Mouse (Mus musculus): ENCODE measurements around the gene Tbccd1. TPM values are rescaled to one million over a fixed set of nuclear protein-coding genes. Genes with fewer than 3 reads are reported as not detected.

Gene Tbccd1
- polyA plus RNA-seq, 1 experiment from 2014 or later, result 20.7 TPM

DNA sequence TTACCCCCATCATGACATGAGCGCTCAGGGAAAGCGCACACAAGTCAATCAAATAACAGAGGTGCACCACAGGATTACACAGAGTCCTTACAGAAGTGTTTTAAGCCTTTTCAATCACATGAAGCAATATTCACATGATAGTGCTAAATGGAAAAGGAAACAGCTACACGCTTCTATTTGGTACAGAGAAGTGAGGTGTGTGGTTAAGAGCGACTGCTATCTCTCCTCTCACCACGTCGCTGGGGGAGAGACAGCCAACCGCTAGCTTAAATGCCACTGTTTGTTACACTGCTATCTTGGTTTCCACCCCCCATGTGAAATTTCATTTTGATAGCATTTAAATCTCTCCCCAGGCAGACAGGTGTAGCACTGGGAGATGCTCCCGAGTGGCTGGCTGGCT, 32.2 kb upstream of the Tbccd1 start:
- no peak overlapping the region for H3K9ac ChIP-seq (replicated peaks; ENCODE audit: low read depth, low read length)
- H3K4me3 ChIP-seq (ENCODE audit: low read depth, low read length), result no peak overlapping the region
- no peaks in the 10 kb centered on the region for H3K36me3 ChIP-seq (ENCODE audit: control insufficient read depth, insufficient read depth, low read length)
- no peak overlapping the region for H3K4me2 ChIP-seq (ENCODE audit: low read depth, low read length)
- no peaks in the 10 kb centered on the region for H3K9me3 ChIP-seq (ENCODE audit: control insufficient read depth, low read length)
- no peak for ATAC-seq (ENCODE audit: low read depth)
- no peaks in the 10 kb centered on the region for H3K27me3 ChIP-seq (ENCODE audit: control insufficient read depth, insufficient read depth, low read length)
- H3K27ac ChIP-seq (ENCODE audit: low read depth, low read length), result no peak overlapping the region
- H3K4me1 ChIP-seq (ENCODE audit: control insufficient read depth, insufficient read depth, low read length), result no peaks in the 10 kb centered on the region
- 95% methylated on average over 8 of the region's 8 CpGs for WGBS

DNA sequence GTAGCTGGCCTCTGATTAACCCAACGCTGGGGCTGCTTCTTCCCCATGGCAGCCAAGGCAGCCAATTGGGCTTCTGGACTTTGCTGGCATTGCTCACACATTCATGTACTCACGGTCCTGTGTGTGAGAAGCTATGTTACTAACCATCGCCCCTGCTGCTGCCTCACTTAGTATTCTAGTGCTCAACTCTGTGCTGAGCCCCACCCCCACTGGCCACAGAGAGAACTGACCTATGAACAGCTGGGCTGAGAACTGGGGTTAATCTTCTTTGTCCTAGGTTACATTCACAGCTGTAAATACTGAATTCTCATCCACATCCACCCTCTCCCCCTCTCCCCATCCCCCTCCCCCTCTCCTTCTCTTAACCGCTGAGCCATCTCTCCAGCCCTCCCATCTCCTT, 31.4 kb upstream of the Tbccd1 start:
- Histone ChIP-seq H3K4me1 (ENCODE audit: control insufficient read depth, insufficient read depth, low read length) (no peaks in the 10 kb centered on the region), H3K9ac (replicated peaks; ENCODE audit: low read depth, low read length) (no peak overlapping the region), H3K36me3 (ENCODE audit: control insufficient read depth, insufficient read depth, low read length) (no peaks in the 10 kb centered on the region), H3K4me3 (ENCODE audit: low read depth, low read length) (no peak overlapping the region), H3K9me3 (ENCODE audit: control insufficient read depth, low read length) (no peaks in the 10 kb centered on the region), H3K27me3 (ENCODE audit: control insufficient read depth, insufficient read depth, low read length) (no peaks in the 10 kb centered on the region), H3K27ac (ENCODE audit: low read depth, low read length) (no peak overlapping the region), H3K4me2 (ENCODE audit: low read depth, low read length) (no peak overlapping the region)
- ATAC-seq (ENCODE audit: low read depth), result no peak
- 65% methylated on average over 4 of the region's 4 CpGs for WGBS

DNA sequence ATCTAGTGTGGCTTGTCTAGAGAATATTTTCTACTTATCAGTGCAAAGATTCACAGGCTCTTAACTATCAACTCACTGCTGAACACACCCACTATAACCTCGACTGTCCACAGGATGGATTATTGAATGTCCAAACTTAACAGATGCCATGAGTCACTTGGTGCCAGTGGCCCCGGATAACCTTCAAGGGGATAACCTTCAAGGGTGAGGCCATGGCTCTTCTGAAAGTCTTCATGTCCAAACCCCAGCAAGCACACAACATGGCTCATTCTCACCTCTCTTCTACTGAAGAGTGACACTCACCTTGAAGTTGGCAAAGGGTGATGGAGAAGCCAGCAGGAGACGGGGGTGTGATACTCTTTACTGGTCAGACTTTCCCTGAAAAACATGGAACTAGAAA, 29.3 kb upstream of the Tbccd1 start:
- no peaks in the 10 kb centered on the region for H3K4me1 ChIP-seq (ENCODE audit: control insufficient read depth, insufficient read depth, low read length)
- 83% methylated on average over 3 of the region's 3 CpGs for WGBS
- ATAC-seq (ENCODE audit: low read depth), result no peak
- H3K36me3 ChIP-seq (ENCODE audit: control insufficient read depth, insufficient read depth, low read length), result no peaks in the 10 kb centered on the region
- H3K4me3 ChIP-seq (ENCODE audit: low read depth, low read length), result no peak overlapping the region
- H3K9ac ChIP-seq (replicated peaks; ENCODE audit: low read depth, low read length), result no peak overlapping the region
- H3K9me3 ChIP-seq (ENCODE audit: control insufficient read depth, low read length), result no peaks in the 10 kb centered on the region
- no peak overlapping the region for H3K4me2 ChIP-seq (ENCODE audit: low read depth, low read length)
- no peak overlapping the region for H3K27ac ChIP-seq (ENCODE audit: low read depth, low read length)
- no peaks in the 10 kb centered on the region for H3K27me3 ChIP-seq (ENCODE audit: control insufficient read depth, insufficient read depth, low read length)

DNA sequence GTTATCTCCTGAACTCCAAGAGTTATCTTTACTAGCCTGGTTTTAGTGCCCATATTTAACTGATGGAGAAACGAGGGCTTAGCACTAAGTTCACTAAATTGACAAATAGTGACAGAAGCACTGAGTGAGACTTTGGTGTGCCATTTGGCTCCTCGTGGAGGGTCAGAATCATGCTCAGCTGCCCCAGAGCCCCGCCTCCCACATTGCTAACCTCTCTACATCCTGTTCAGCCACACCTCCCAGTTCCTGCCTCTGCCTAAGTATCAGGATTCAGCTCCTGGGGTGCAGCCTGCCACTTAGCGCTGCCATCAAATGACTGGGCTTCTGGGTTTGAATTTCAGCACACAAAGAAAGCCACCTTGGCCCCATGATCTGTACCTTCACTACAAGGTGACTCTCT, 27.9 kb upstream of the Tbccd1 start:
- 42% methylated on average over 4 of the region's 4 CpGs for WGBS
- no peak overlapping the region for H3K9ac ChIP-seq (replicated peaks; ENCODE audit: low read depth, low read length)
- ATAC-seq (ENCODE audit: low read depth), result no peak
- H3K36me3 ChIP-seq (ENCODE audit: control insufficient read depth, insufficient read depth, low read length), result no peaks in the 10 kb centered on the region
- no peak overlapping the region for H3K4me3 ChIP-seq (ENCODE audit: low read depth, low read length)
- H3K4me2 ChIP-seq (ENCODE audit: low read depth, low read length), result no peak overlapping the region
- no peak overlapping the region for H3K27ac ChIP-seq (ENCODE audit: low read depth, low read length)
- H3K27me3 ChIP-seq (ENCODE audit: control insufficient read depth, insufficient read depth, low read length), result no peaks in the 10 kb centered on the region
- no peaks in the 10 kb centered on the region for H3K4me1 ChIP-seq (ENCODE audit: control insufficient read depth, insufficient read depth, low read length)
- no peaks in the 10 kb centered on the region for H3K9me3 ChIP-seq (ENCODE audit: control insufficient read depth, low read length)

DNA sequence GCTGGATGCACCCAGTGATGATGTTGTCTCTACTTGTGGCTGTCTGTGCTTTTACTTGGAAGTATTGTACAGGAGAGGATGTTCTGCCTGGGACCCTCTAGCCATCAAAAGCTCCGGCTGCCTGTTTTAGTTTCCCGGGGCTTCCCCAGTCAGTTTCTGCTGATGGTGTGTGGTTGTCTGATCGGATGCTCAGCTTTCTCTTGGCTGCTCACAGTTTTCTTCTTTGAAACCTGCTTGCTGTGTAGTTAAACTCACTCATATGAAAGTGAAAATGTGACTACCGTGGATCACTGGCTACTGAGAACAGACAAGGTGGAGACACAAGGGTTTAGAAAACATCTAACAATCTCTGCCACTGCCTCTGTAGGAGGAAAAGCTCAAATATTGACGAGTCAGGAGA, 26.0 kb upstream of the Tbccd1 start:
- WGBS, result 83% methylated on average over 5 of the region's 5 CpGs
- ATAC-seq (ENCODE audit: low read depth), result no peak

DNA sequence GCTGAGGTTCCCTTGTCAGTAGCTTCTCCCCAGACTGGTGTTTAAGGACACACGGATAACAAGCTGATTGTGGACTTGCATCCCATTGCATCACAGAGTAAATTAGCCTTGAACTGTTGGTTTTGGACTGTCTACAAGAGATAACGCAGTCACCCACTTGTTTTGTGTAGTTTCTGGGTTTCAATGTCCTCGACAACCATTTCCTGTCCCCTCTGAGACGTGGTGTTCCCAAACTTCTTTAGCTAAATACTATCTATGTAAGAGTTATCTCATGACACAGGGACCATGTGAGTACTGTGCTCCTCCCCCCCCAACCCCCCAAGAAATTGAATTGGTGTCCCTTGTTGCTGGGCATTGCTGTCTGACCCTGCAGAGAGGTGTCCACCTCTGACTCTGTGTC, 24.0 kb upstream of the Tbccd1 start:
- H3K4me2 ChIP-seq (ENCODE audit: low read depth, low read length), result no peak overlapping the region
- H3K9me3 ChIP-seq (ENCODE audit: control insufficient read depth, low read length), result no peaks in the 10 kb centered on the region
- no peak overlapping the region for H3K27ac ChIP-seq (ENCODE audit: low read depth, low read length)
- no peak overlapping the region for H3K4me3 ChIP-seq (ENCODE audit: low read depth, low read length)
- H3K9ac ChIP-seq (replicated peaks; ENCODE audit: low read depth, low read length), result no peak overlapping the region
- no peaks in the 10 kb centered on the region for H3K4me1 ChIP-seq (ENCODE audit: control insufficient read depth, insufficient read depth, low read length)
- H3K27me3 ChIP-seq (ENCODE audit: control insufficient read depth, insufficient read depth, low read length), result no peaks in the 10 kb centered on the region
- WGBS, result 78% methylated on average over 4 of the region's 4 CpGs
- no peaks in the 10 kb centered on the region for H3K36me3 ChIP-seq (ENCODE audit: control insufficient read depth, insufficient read depth, low read length)
- no peak for ATAC-seq (ENCODE audit: low read depth)

More for the DNA sequence above, 26.0 kb upstream of the Tbccd1 start:
- Histone ChIP-seq H3K27me3 (ENCODE audit: control insufficient read depth, insufficient read depth, low read length) (no peaks in the 10 kb centered on the region), H3K4me3 (ENCODE audit: low read depth, low read length) (no peak overlapping the region), H3K9me3 (ENCODE audit: control insufficient read depth, low read length) (no peaks in the 10 kb centered on the region), H3K4me1 (ENCODE audit: control insufficient read depth, insufficient read depth, low read length) (no peaks in the 10 kb centered on the region), H3K4me2 (ENCODE audit: low read depth, low read length) (no peak overlapping the region), H3K9ac (replicated peaks; ENCODE audit: low read depth, low read length) (no peak overlapping the region), H3K27ac (ENCODE audit: low read depth, low read length) (no peak overlapping the region), H3K36me3 (ENCODE audit: control insufficient read depth, insufficient read depth, low read length) (no peaks in the 10 kb centered on the region)

DNA sequence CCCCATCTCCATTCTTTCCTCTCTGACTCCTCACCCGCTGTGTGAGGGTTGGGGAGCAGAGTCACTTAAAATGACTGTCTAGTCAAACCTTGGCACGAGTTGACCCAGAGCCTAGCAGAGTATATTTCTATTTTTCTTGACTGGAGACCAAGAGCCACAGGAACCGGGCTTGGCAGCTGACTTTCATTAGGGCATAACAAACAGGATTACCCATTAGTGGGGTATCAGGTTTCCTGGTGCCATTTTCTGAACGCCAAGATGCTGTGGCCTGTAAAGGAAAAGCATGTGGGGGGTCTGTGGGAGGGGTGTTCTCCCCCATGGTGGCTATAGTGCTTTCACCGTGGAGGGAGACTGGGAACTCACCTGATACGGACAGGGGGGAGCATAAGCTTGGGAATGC, 23.4 kb upstream of the Tbccd1 start:
- Histone ChIP-seq H3K4me2 (ENCODE audit: low read depth, low read length) (no peak overlapping the region), H3K4me1 (ENCODE audit: control insufficient read depth, insufficient read depth, low read length) (no peaks in the 10 kb centered on the region), H3K9ac (replicated peaks; ENCODE audit: low read depth, low read length) (no peak overlapping the region), H3K27me3 (ENCODE audit: control insufficient read depth, insufficient read depth, low read length) (no peaks in the 10 kb centered on the region), H3K27ac (ENCODE audit: low read depth, low read length) (no peak overlapping the region), H3K36me3 (ENCODE audit: control insufficient read depth, insufficient read depth, low read length) (no peaks in the 10 kb centered on the region), H3K9me3 (ENCODE audit: control insufficient read depth, low read length) (no peaks in the 10 kb centered on the region), H3K4me3 (ENCODE audit: low read depth, low read length) (no peak overlapping the region)
- WGBS, result 29% methylated on average over 6 of the region's 6 CpGs
- no peak for ATAC-seq (ENCODE audit: low read depth)

DNA sequence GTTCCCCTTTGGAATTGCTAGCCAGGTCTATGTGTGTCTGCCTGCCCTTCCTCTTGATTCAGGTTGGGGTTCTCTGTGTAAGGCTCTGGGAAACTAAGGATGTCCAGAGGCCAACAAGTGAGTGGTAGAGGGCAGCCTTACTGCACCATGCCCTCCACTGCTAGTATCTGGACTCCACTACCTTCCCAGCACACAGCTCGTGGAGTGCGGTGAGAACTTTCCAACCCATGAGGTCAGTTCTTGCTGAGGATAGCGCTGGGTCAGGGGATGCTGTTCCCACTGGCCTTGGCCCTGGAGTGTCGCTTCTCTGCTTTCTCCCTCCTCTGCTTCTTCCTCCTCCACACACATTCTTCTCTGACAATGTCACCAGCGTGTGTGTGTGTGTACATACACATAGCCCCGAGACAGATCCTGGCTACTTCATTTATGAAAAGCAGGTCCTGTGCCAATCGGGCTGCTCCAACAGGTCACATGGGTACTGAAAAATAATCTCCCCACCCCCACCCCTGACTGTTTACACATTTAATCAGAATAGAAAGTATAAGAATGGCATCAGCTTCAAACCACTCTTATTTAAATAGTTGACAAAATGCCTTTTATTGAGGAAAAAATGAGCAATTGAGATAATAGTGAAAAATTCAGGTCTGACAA, 22.6 kb upstream of the Tbccd1 start:
- H3K27me3 ChIP-seq (ENCODE audit: control insufficient read depth, insufficient read depth, low read length), result no peaks in the 10 kb centered on the region
- no peak for ATAC-seq (ENCODE audit: low read depth)
- no peaks in the 10 kb centered on the region for H3K9me3 ChIP-seq (ENCODE audit: control insufficient read depth, low read length)
- no peak overlapping the region for H3K4me2 ChIP-seq (ENCODE audit: low read depth, low read length)
- no peaks in the 10 kb centered on the region for H3K4me1 ChIP-seq (ENCODE audit: control insufficient read depth, insufficient read depth, low read length)
- H3K9ac ChIP-seq (replicated peaks; ENCODE audit: low read depth, low read length), result no peak overlapping the region
- H3K4me3 ChIP-seq (ENCODE audit: low read depth, low read length), result no peak overlapping the region
- H3K27ac ChIP-seq (ENCODE audit: low read depth, low read length), result no peak overlapping the region
- no peaks in the 10 kb centered on the region for H3K36me3 ChIP-seq (ENCODE audit: control insufficient read depth, insufficient read depth, low read length)
- 77% methylated on average over 7 of the region's 7 CpGs for WGBS

DNA sequence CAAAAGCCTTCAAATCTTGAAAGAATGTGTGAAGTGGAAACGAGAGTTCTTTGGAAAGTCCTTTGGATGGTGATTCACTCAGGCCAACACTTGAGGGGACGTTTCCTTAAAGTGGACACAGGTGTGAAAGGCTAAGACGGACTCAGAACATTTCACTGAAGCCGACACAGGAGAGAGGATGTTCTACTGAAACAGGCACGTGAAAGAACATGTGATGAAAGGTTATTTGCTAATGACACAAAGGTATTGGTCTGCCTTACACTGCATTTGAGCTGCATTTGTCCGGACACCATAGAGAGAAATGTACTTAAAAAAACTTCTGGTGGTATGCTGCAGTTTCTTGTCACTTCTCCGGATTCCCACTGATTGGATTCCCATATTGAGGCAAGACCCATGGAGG, 21.2 kb upstream of the Tbccd1 start:
- H3K4me2 ChIP-seq (ENCODE audit: low read depth, low read length), result no peak overlapping the region
- no peak overlapping the region for H3K9ac ChIP-seq (replicated peaks; ENCODE audit: low read depth, low read length)
- no peaks in the 10 kb centered on the region for H3K9me3 ChIP-seq (ENCODE audit: control insufficient read depth, low read length)
- H3K27ac ChIP-seq (ENCODE audit: low read depth, low read length), result no peak overlapping the region
- no peak overlapping the region for H3K4me3 ChIP-seq (ENCODE audit: low read depth, low read length)
- H3K4me1 ChIP-seq (ENCODE audit: control insufficient read depth, insufficient read depth, low read length), result no peaks in the 10 kb centered on the region
- ATAC-seq (ENCODE audit: low read depth), result no peak
- no peaks in the 10 kb centered on the region for H3K27me3 ChIP-seq (ENCODE audit: control insufficient read depth, insufficient read depth, low read length)
- no peaks in the 10 kb centered on the region for H3K36me3 ChIP-seq (ENCODE audit: control insufficient read depth, insufficient read depth, low read length)
- WGBS, result 80% methylated on average over 7 of the region's 7 CpGs

Data from neural tube, embryonic 14.5 days (tissue).